Mouse (Mus musculus) hindbrain, embryonic 11.5 days (tissue): Measurements from ENCODE around the gene Wdr18. TPM values are rescaled to one million over a fixed set of nuclear protein-coding genes. Genes with fewer than 3 reads are reported as not detected.

ENCODE experiments used
- polyA plus RNA-seq: library from polyadenylated mRNA; unstranded; fragments of >200 nt; fragmentation: Nextera tagmentation; extraction: Ambion mirVana; gene quantifications from 2 replicates; pipeline ENCODE4 v1.2.1, GENCODE M21; 2014

The Wdr18 gene
- polyA plus RNA-seq, 1 experiment from 2014 or later: 94.7 TPM

Other genes starting within 250 kb of the Wdr18 start
- gene Hcn2, start 243.5 kb upstream of the Wdr18 start, polyA plus RNA-seq: 0.15 and 0.20 TPM in 2 replicates
- gene Polrmt, start 213.6 kb upstream of the Wdr18 start, polyA plus RNA-seq: 23.5 and 26.8 TPM in 2 replicates
- 0.18 and 0.48 TPM in 2 replicates for gene Fgf22, start 205.1 kb upstream of the Wdr18 start, polyA plus RNA-seq
- gene Rnf126, start 193.2 kb upstream of the Wdr18 start, polyA plus RNA-seq: 79.4 and 80.5 TPM in 2 replicates
- 1.5 TPM in 2 replicates for gene Fstl3, start 182.9 kb upstream of the Wdr18 start, polyA plus RNA-seq
- gene Prss57, start 169.2 kb upstream of the Wdr18 start, polyA plus RNA-seq: 0.13 TPM in 1 of 2 replicates, not detected in the other
- gene Palm, start 166.6 kb upstream of the Wdr18 start, polyA plus RNA-seq: 129 and 132 TPM in 2 replicates
- gene Misp, start 139.2 kb upstream of the Wdr18 start, polyA plus RNA-seq: 0.59 and 0.69 TPM in 2 replicates
- 141 and 152 TPM in 2 replicates for gene Ptbp1, start 105.7 kb upstream of the Wdr18 start, polyA plus RNA-seq
- 9.4 and 10.5 TPM in 2 replicates for gene Prtn3, start 85.7 kb upstream of the Wdr18 start, polyA plus RNA-seq
- gene Plppr3, start 85.5 kb upstream of the Wdr18 start, polyA plus RNA-seq: 129 and 150 TPM in 2 replicates
- gene Elane, start 73.9 kb upstream of the Wdr18 start, polyA plus RNA-seq: 0.67 TPM in 1 of 2 replicates, not detected in the other
- gene Cfd, start 69.3 kb upstream of the Wdr18 start, polyA plus RNA-seq: not detected in 2 replicates
- 33.7 and 41.8 TPM in 2 replicates for gene Med16, start 51.2 kb upstream of the Wdr18 start, polyA plus RNA-seq
- 23.6 and 25.3 TPM in 2 replicates for gene Gm26602, start 49.3 kb upstream of the Wdr18 start, polyA plus RNA-seq
- 0.26 and 0.36 TPM in 2 replicates for gene Kiss1r, start 43.2 kb upstream of the Wdr18 start, polyA plus RNA-seq
- 131 and 139 TPM in 2 replicates for gene R3hdm4, start 38.9 kb upstream of the Wdr18 start, polyA plus RNA-seq
- 4.9 and 9.0 TPM in 2 replicates for gene Arid3a, start 33.1 kb upstream of the Wdr18 start, polyA plus RNA-seq
- gene Grin3b, start 10.6 kb downstream of the Wdr18 start, polyA plus RNA-seq: 0.29 and 0.49 TPM in 2 replicates
- gene Tmem259, start 24.2 kb downstream of the Wdr18 start, polyA plus RNA-seq: 14.6 and 16.1 TPM in 2 replicates
- 180 and 221 TPM in 2 replicates for gene Cnn2, start 28.4 kb downstream of the Wdr18 start, polyA plus RNA-seq
- gene Abca7, start 36.3 kb downstream of the Wdr18 start, polyA plus RNA-seq: 2.6 TPM in 2 replicates
- gene Arhgap45, start 56.5 kb downstream of the Wdr18 start, polyA plus RNA-seq: 4.1 and 4.3 TPM in 2 replicates
- gene Polr2e, start 79.6 kb downstream of the Wdr18 start, polyA plus RNA-seq: 215 and 222 TPM in 2 replicates
- gene Gpx4, start 87.0 kb downstream of the Wdr18 start, polyA plus RNA-seq: 543 and 552 TPM in 2 replicates
- 8.0 and 9.5 TPM in 2 replicates for gene Sbno2, start 145.4 kb downstream of the Wdr18 start, polyA plus RNA-seq
- 21.3 and 26.8 TPM in 2 replicates for gene Stk11, start 155.7 kb downstream of the Wdr18 start, polyA plus RNA-seq
- gene Atp5d, start 178.5 kb downstream of the Wdr18 start, polyA plus RNA-seq: 364 and 371 TPM in 2 replicates
- 15.1 and 16.7 TPM in 2 replicates for gene Cbarp, start 180.7 kb downstream of the Wdr18 start, polyA plus RNA-seq
- gene Midn, start 188.1 kb downstream of the Wdr18 start, polyA plus RNA-seq: 66.7 and 67.1 TPM in 2 replicates
- 83.4 and 90.4 TPM in 2 replicates for gene Cirbp, start 205.8 kb downstream of the Wdr18 start, polyA plus RNA-seq
- gene 1600002K03Rik, start 212.8 kb downstream of the Wdr18 start, polyA plus RNA-seq: 7.6 and 9.4 TPM in 2 replicates
- 24.8 and 34.2 TPM in 2 replicates for gene Efna2, start 219.3 kb downstream of the Wdr18 start, polyA plus RNA-seq